ENCODE assay signal across 13 mouse cellular contexts in the genomic region with DNA sequence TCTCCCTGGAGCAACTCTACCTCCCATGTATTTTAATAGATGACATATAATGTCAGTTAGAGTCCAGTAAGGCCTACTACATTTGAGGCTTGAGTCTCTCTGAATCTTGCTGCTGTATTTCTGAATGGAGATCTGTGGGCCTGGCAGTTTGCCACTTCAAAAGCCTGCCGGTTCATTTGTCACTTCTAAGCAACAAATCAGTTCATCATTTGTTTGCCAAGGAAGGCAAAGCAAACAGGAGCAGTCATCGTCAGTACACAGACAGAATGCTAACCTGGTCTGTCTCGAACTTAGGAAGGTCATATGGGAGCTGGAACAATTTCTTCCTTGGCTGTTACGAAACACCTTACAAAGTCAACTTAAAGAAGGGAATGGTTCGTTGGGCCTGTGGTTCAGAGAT. TPM values are rescaled to one million over a fixed set of nuclear protein-coding genes. Genes with fewer than 3 reads are reported as not detected.
DNase-seq lines count a peak whose midpoint lies in the region; ATAC-seq and TF ChIP-seq lines count a peak whose summit lies in the region.
"Had no signal": no experiment of that assay in that cellular context is flagged by ENCODE, and none has a peak within 500 bp of the region (broad histone marks: within the 10 kb centered on the region; RNA-seq: fewer than 3 reads in every experiment).

No protein-coding gene starts in this region.

- H3K4me1 ChIP-seq in hindbrain, embryonic 15.5 days (replicated peaks), result no peaks in the 10 kb centered on the region
- H3K4me1 ChIP-seq in lung, postnatal 0 days (ENCODE audit: insufficient read depth, low read depth, low read length), result no peaks in the 10 kb centered on the region

- intact Hi-C loops in left cerebral cortex, postnatal 10 days (cut with DNase I), result no loop called here

- peak; percentile 58; the same call in 1 of the 2 replicates for ATAC-seq in hindbrain, embryonic 15.5 days (ENCODE audit: low FRiP score, low read depth)
- no peak for ATAC-seq in lung, postnatal 0 days

- H3K4me3 ChIP-seq in hindbrain, embryonic 15.5 days, result no peak overlapping the region
- H3K4me3 ChIP-seq in lung, postnatal 0 days (ENCODE audit: low read depth, low read length), result no peak overlapping the region

- H3K36me3 ChIP-seq in hindbrain, embryonic 15.5 days, result no peaks in the 10 kb centered on the region
- no peaks in the 10 kb centered on the region for H3K36me3 ChIP-seq in lung, postnatal 0 days (ENCODE audit: insufficient read depth, low read length)

- WGBS in hindbrain, embryonic 15.5 days, result 41% methylated on average over 5 of the region's 5 CpGs
- WGBS in lung, postnatal 0 days, result 28% methylated on average over 5 of the region's 5 CpGs

- no peak for TF ChIP-seq CTCF in lung, postnatal 0 days (IDR thresholded peaks at IDR 0.05)

- no peaks in the 10 kb centered on the region for H3K27me3 ChIP-seq in hindbrain, embryonic 15.5 days
- no peaks in the 10 kb centered on the region for H3K27me3 ChIP-seq in lung, postnatal 0 days (replicated peaks; ENCODE audit: insufficient read depth, low read length)
- H3K27me3 ChIP-seq: CH12.LX had no signal

- H3K9ac ChIP-seq in hindbrain, embryonic 15.5 days, result no peak overlapping the region
- no peak overlapping the region for H3K9ac ChIP-seq in lung, postnatal 0 days (replicated peaks; ENCODE audit: low read depth)

- H3K4me2 ChIP-seq in hindbrain, embryonic 15.5 days, result no peak overlapping the region
- H3K4me2 ChIP-seq in lung, postnatal 0 days (replicated peaks; ENCODE audit: low read depth, low read length), result no peak overlapping the region

- no peak for TF ChIP-seq EP300 in lung, postnatal 0 days (IDR thresholded peaks at IDR 0.05)

- peak; percentile 34 to 53 for DNase-seq in left cerebral cortex, postnatal 10 days (ENCODE audit: extremely low spot score in 1 of 2, low spot score in 2 of 2)
- DNase-seq in left cerebral cortex, adult 11 months (ENCODE audit: low spot score), result no peak
- DNase-seq in cerebellum, adult 9-10 months, result peak; percentile 18
- peak; percentile 14 to 22 for DNase-seq in right cerebral cortex, adult 2 months (ENCODE audit: low spot score in 2 of 2)
- DNase-seq in lung, postnatal 0 days (ENCODE audit: low spot score), result no peak
- DNase-seq in adrenal gland, adult 2 months, result no peak

- H3K27ac ChIP-seq in hindbrain, embryonic 15.5 days (replicated peaks), result peak overlapping the region; percentile 80
- no peak overlapping the region for H3K27ac ChIP-seq in lung, postnatal 0 days (ENCODE audit: low read length)

- H3K9me3 ChIP-seq in hindbrain, embryonic 15.5 days, result no peaks in the 10 kb centered on the region
- H3K9me3 ChIP-seq in lung, postnatal 0 days (ENCODE audit: low read length), result no peaks in the 10 kb centered on the region

RNA-seq across cellular contexts. Expression of gene Pabpc6, which starts 37.4 kb away (rescaled TPM):
- not detected for total RNA-seq in left cerebral cortex, postnatal 10 days (2021)
- not detected in 2 replicates for polyA plus RNA-seq in hindbrain, embryonic 15.5 days (2015; fragmentation: Nextera tagmentation; extraction: Ambion mirVana)
- not detected in 2 replicates for polyA plus RNA-seq in lung, postnatal 0 days (2015; fragmentation: Nextera tagmentation; extraction: Ambion mirVana)
- not detected for total RNA-seq in adrenal gland, adult 2 months (2021)
- not detected in 2 replicates for polyA plus RNA-seq in adrenal gland, adult 2 months (2012; rRNA removed)
- total RNA-seq: CH12.LX; heart, adult 8-10 months; hematopoietic stem cell, adult 5-6 weeks; layer of hippocampus, postnatal 25 days had no signal
- polyA plus RNA-seq: liver, embryonic 16.5 days; stomach, embryonic 16.5 days had no signal

Comparison
In these comparisons a context has a peak if more than half of its experiments do, and no peak if none do; other contexts are left out.
1. DNase-seq: peak in left cerebral cortex, postnatal 10 days (2 of 2), cerebellum, adult 9-10 months (single experiment) and right cerebral cortex, adult 2 months (2 of 2); none in left cerebral cortex, adult 11 months (single experiment), lung, postnatal 0 days (single experiment) and adrenal gland, adult 2 months (single experiment).